Mouse (Mus musculus) adrenal gland, adult 10 weeks (tissue): ENCODE measurements around the gene Olfr612. TPM values are rescaled to one million over a fixed set of nuclear protein-coding genes. Genes with fewer than 3 reads are reported as not detected.

Source experiments
- polyA plus RNA-seq: library from polyadenylated mRNA; stranded (reverse); fragments of 350-450 nt; fragmentation: Illumina TruSeq; extraction: RNeasy Lipid Tissue Mini Kit (QIAGEN cat#74804); gene quantifications from one replicate; pipeline ENCODE4 v1.2.3, GENCODE M21; 2014; ENCODE audit warnings: low read depth, low replicate concordance

Gene Olfr612
- not detected for polyA plus RNA-seq

GRCm38 (mm10) chr7:103542617-103543016, at the start of gene Olfr612:
Gene Olfr612, minus strand, starts transcription at chr7:103542717.

GRCm38 (mm10) chr7:103589803-103590202, 47.3 kb upstream of the Olfr612 start, which contains the start of gene Olfr618:
Gene Olfr618, plus strand, starts transcription at chr7:103590103.

DNA sequence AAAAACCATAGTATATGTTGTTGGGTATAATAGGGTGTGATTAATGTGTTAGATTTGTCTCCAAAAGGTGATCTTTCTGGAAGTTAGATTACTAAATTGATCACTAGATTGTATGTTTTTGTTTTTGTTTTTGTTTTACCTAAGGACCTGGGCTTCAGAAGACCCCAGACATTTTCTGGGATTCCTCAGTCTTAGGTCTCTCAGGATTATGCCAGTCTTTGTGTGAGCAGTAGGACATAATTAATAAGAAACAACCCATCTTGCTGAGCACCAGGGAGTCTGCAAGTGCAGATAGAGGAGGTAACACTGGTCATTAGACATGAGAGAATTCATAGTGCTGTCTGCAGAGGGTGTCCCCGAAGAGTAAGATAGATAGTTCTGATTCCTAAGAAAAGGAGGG, 30.2 kb upstream of the Olfr612 start, which contains the start of gene Olfr617:
TSS of gene Olfr617 (plus strand) at position 301 of the 400 bp plus-strand sequence.

GRCm38 (mm10) chr7:103569043-103569442, 26.5 kb upstream of the Olfr612 start, which contains the start of gene Olfr616:
Gene Olfr616, minus strand, starts transcription at chr7:103569143.

GRCm38 (mm10) chr7:103555779-103556178, 13.3 kb upstream of the Olfr612 start, which contains the start of gene Olfr615:
Gene Olfr615, plus strand, starts transcription at chr7:103556079.

DNA sequence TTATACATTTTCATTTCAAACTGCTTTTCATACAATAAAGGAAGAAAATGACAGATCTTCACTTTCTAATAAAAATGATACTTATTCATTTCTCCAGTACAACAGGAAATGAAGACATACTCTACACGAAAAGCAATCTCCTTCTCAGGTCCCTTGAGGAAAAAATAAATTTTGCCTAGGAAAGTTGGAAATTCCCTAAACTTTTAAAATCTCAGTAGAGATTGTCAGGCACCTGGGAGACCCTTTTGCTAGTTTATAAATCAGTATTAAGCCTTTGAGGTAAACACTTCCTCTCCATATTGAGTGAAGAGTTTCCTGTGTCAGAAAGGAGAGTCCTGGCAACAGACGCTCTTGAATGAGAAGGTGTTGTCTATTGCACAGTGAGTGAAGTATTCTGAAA, 5.3 kb upstream of the Olfr612 start, which contains the start of gene Olfr613:
TSS of gene Olfr613 (plus strand) at position 301 of the 400 bp plus-strand sequence.

DNA sequence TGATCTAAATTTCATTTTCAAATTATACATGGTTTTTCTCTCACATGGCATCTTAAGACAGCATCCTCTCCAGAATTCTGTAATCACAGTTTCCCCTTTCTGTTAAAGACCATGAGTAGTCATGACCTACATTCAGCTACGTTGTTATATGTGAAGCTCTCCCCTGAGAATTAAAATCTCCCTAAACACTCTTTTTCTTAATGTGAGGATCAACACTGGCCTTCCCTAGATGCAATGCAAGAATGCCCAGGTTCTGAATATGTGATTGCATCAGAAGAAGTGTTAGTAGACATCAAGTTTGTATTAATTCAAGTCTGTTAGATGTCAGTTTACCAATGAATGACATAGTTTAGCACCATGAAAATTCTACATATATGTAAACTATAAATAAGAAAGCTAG, 21.8 kb downstream of the Olfr612 start, which contains the start of gene Olfr611:
TSS of gene Olfr611 (minus strand) at position 101 of the 400 bp plus-strand sequence.

DNA sequence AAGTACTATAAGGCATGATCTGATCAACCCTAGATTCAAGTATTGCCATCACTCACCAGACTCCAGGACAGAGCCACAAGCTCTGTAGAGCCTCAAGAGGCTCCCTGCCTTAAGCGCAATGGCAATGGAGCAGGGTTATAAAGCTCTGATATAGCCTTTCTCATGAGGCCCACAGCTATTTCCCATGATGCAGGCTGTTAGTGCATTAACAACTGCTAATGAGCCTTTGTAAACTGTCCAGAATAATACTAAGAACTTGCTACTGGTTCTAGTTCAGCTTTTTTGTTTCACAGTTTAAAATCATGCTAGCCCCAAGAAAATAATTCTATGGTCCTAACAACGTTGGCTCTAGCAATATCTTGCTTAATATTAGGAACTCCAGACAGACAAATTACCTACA, 30.5 kb downstream of the Olfr612 start, which contains the start of gene Olfr610:
TSS of gene Olfr610 (minus strand) at position 101 of the 400 bp plus-strand sequence.

GRCm38 (mm10) chr7:103497962-103498361, 44.6 kb downstream of the Olfr612 start, which contains the start of gene Olfr609:
Gene Olfr609, minus strand, starts transcription at chr7:103498062.

Other genes starting within 250 kb of the Olfr612 start
- not detected for gene Olfr596, start 237.1 kb downstream of the Olfr612 start, polyA plus RNA-seq
- not detected for gene Olfr597, start 226.4 kb downstream of the Olfr612 start, polyA plus RNA-seq
- not detected for gene Olfr598, start 219.1 kb downstream of the Olfr612 start, polyA plus RNA-seq
- not detected for gene Olfr599, start 206.8 kb downstream of the Olfr612 start, polyA plus RNA-seq
- not detected for gene Olfr600, start 193.0 kb downstream of the Olfr612 start, polyA plus RNA-seq
- gene Olfr601, start 180.1 kb downstream of the Olfr612 start, polyA plus RNA-seq = not detected
- gene Olfr603, start 156.5 kb downstream of the Olfr612 start, polyA plus RNA-seq = not detected
- not detected for gene Usp17lc, start 127.6 kb downstream of the Olfr612 start, polyA plus RNA-seq
- gene Olfr605, start 97.3 kb downstream of the Olfr612 start, polyA plus RNA-seq = not detected
- gene Olfr606, start 93.7 kb downstream of the Olfr612 start, polyA plus RNA-seq = not detected
- not detected for gene Olfr607, start 78.6 kb downstream of the Olfr612 start, polyA plus RNA-seq
- not detected for gene Olfr608, start 72.8 kb downstream of the Olfr612 start, polyA plus RNA-seq
- not detected for gene Olfr609, start 44.7 kb downstream of the Olfr612 start, polyA plus RNA-seq
- gene Olfr610, start 30.6 kb downstream of the Olfr612 start, polyA plus RNA-seq = not detected
- gene Olfr611, start 21.9 kb downstream of the Olfr612 start, polyA plus RNA-seq = not detected
- gene Olfr613, start 5.4 kb upstream of the Olfr612 start, polyA plus RNA-seq = not detected
- not detected for gene Olfr615, start 13.4 kb upstream of the Olfr612 start, polyA plus RNA-seq
- not detected for gene Olfr616, start 26.4 kb upstream of the Olfr612 start, polyA plus RNA-seq
- not detected for gene Olfr617, start 30.3 kb upstream of the Olfr612 start, polyA plus RNA-seq
- gene Olfr618, start 47.4 kb upstream of the Olfr612 start, polyA plus RNA-seq = not detected
- gene Olfr619, start 57.9 kb upstream of the Olfr612 start, polyA plus RNA-seq = not detected
- gene Olfr620, start 69.8 kb upstream of the Olfr612 start, polyA plus RNA-seq = not detected
- not detected for gene Olfr622, start 100.0 kb upstream of the Olfr612 start, polyA plus RNA-seq
- gene Olfr623, start 121.0 kb upstream of the Olfr612 start, polyA plus RNA-seq = not detected
- 0.12 TPM for gene Olfr624, start 128.5 kb upstream of the Olfr612 start, polyA plus RNA-seq
- gene Olfr625-ps1, start 140.0 kb upstream of the Olfr612 start, polyA plus RNA-seq = not detected
- not detected for gene Olfr243, start 172.0 kb upstream of the Olfr612 start, polyA plus RNA-seq
- gene Olfr628, start 187.7 kb upstream of the Olfr612 start, polyA plus RNA-seq = not detected
- not detected for gene Olfr629, start 202.2 kb upstream of the Olfr612 start, polyA plus RNA-seq
- not detected for gene Olfr630, start 214.6 kb upstream of the Olfr612 start, polyA plus RNA-seq
- not detected for gene Olfr69, start 228.9 kb upstream of the Olfr612 start, polyA plus RNA-seq
- gene Olfr68, start 237.0 kb upstream of the Olfr612 start, polyA plus RNA-seq = not detected
- gene Olfr67, start 249.1 kb upstream of the Olfr612 start, polyA plus RNA-seq = not detected